Mouse (Mus musculus) kidney, embryonic 14.5 days (tissue): ENCODE results near the gene Iyd. TPM values are rescaled to one million over a fixed set of nuclear protein-coding genes. Genes with fewer than 3 reads are reported as not detected.

Experiments used
- ATAC-seq: fragments of 200-750 bp; cut with Nextera tagmentation; 2 replicates; pipeline ENCODE4 v1.8.0; 2017; ENCODE audit warnings: moderate number of reproducible peaks, mild to moderate bottlenecking, moderate TSS enrichment, moderate library complexity; ENCODE audit not compliant: low FRiP score, low TSS enrichment
- H3K27ac ChIP-seq: fragments of 300-500 bp; sonication (generic); 2 replicates; pipeline ENCODE4 v1.5.1; 2014; ENCODE audit warnings: low read depth, mild to moderate bottlenecking, low read length, moderate library complexity, mixed read lengths
- H3K27me3 ChIP-seq: fragments of 300-500 bp; sonication (generic); 2 replicates; pipeline ENCODE4 v1.6.1; 2014; ENCODE audit warnings: mild to moderate bottlenecking, low read length; ENCODE audit not compliant: control insufficient read depth, insufficient read depth
- H3K36me3 ChIP-seq: fragments of 300-500 bp; sonication (generic); 2 replicates; pipeline ENCODE4 v1.6.1; 2014; ENCODE audit warnings: low read length, mixed read lengths; ENCODE audit not compliant: control insufficient read depth, insufficient read depth
- H3K4me1 ChIP-seq: fragments of 300-500 bp; sonication (generic); 2 replicates; pipeline ENCODE4 v1.6.1; 2014; ENCODE audit warnings: low read length, mixed read lengths; ENCODE audit not compliant: control insufficient read depth, insufficient read depth
- H3K4me2 ChIP-seq: fragments of 300-500 bp; sonication (generic); replicated peaks from 2 replicates; pipeline ENCODE4 v1.6.1; 2014; ENCODE audit warnings: low read depth, mild to moderate bottlenecking, low read length
- H3K4me3 ChIP-seq: fragments of 300-500 bp; sonication (generic); 2 replicates; pipeline ENCODE4 v1.5.1; 2014; ENCODE audit warnings: mild to moderate bottlenecking, low read length
- H3K9ac ChIP-seq: fragments of 300-500 bp; sonication (generic); 2 replicates; pipeline ENCODE4 v1.6.1; 2014; ENCODE audit warnings: low read depth, mild to moderate bottlenecking, low read length, moderate library complexity
- H3K9me3 ChIP-seq: fragments of 300-500 bp; sonication (generic); 2 replicates; pipeline ENCODE4 v1.6.1; 2016; ENCODE audit warnings: low read length; ENCODE audit not compliant: control insufficient read depth
- WGBS: fragments of 180-500 bp; shearing (Covaris S2); extraction: QIAGEN DNeasy Blood & Tissue Kit; methylation state at CpG from one replicate; pipeline ENCODE4 v1.1.7; 2014; 5-methylcytosine and 5-hydroxymethylcytosine counted together
- polyA plus RNA-seq: library from polyadenylated mRNA; unstranded; fragments of >200 nt; fragmentation: Nextera tagmentation; extraction: Ambion mirVana; gene quantifications from 2 replicates; pipeline ENCODE4 v1.2.1, GENCODE M21; 2014

Gene Iyd
- polyA plus RNA-seq, 1 experiment from 2014 or later: 3.5 TPM

DNA sequence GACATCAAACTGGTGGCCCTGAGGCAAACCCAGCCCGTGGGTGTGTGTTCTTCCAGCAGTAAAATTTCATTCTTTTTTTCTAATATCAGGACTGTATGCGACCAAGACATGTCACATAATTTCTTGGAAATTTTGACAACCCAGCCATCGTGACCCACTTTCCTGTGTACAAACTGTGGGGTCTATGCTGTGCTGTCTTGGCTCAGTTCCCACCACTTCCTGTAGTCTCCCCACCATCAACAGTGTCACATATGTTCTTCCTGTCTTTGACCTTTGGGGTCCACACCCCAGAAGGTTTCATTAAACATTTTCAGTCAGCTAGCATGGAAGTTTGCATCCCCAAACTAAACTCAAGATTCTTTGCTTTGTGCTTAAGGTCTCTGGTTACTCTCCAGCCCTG, 28.6 kb upstream of the Iyd start:
- no peaks in the 10 kb centered on the region for H3K27me3 ChIP-seq
- 54% methylated on average over 3 of the region's 3 CpGs for WGBS
- no peak overlapping the region for H3K4me3 ChIP-seq
- H3K36me3 ChIP-seq: no peaks in the 10 kb centered on the region
- no peak for ATAC-seq
- no peak overlapping the region for H3K4me2 ChIP-seq
- H3K4me1 ChIP-seq: peaks cover 2% of the 10 kb centered on the region; the same call in 1 of the 2 replicates
- no peak overlapping the region for H3K27ac ChIP-seq
- no peak overlapping the region for H3K9ac ChIP-seq
- no peaks in the 10 kb centered on the region for H3K9me3 ChIP-seq

DNA sequence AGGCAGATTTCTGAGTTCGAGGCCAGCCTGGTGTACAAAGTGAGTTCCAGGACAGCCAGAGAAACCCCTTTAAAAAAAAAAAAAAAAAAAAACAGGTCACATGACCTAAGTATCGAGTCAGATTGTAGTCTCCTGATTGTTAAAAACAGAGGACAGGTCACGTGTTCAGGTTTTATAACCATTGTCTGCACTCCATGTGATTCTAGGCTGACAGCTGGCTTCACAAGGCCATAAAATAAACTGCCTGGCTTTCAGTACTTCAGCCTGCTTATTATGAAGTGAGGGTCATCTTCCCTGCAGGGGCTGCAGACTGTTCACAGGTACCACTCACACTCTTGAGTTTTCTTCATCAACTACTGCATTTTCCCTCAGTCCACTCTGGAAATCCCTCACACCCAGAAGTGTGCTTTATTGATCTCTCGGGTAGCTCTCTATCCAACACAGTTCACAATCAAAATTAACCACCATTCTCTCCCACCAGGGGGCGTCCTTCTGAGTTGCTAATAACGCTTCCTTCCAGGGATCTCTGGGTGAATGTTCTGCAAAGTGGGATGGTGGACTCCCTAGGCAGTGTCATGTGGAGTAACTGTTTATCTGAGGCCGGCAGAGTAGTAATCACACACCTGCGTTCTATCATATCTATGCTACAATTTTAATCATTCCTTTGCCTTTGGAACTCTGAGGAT, 27.3 kb upstream of the Iyd start:
- WGBS: 77% methylated on average over 8 of the region's 8 CpGs
- ATAC-seq: no peak
- Histone ChIP-seq H3K9me3 (no peaks in the 10 kb centered on the region), H3K9ac (no peak overlapping the region), H3K4me2 (no peak overlapping the region), H3K27me3 (no peaks in the 10 kb centered on the region), H3K4me1 (peaks cover 2% of the 10 kb centered on the region; the same call in 1 of the 2 replicates), H3K4me3 (no peak overlapping the region), H3K27ac (no peak overlapping the region), H3K36me3 (no peaks in the 10 kb centered on the region)

DNA sequence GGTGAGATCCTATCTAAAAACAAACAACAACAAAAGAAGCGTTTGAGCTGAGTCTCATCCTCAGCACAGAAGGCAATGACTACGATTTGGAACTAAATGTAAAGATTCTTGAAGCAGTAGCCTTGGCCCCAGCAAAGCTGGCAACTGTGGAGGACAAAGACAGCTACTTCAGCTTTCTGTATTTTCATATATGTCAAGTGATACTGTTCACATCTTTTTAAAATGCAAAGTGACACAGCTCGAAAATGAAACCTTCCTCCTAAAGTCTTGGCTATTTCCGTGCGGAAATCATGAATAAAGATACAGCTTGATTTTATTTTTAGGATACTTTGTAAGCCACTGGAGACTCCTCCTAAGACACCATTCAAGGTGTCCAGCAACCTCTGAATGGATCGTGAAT, 26.1 kb upstream of the Iyd start:
- Histone ChIP-seq H3K27ac (no peak overlapping the region), H3K36me3 (no peaks in the 10 kb centered on the region)
- 73% methylated on average over 6 of the region's 6 CpGs for WGBS

DNA sequence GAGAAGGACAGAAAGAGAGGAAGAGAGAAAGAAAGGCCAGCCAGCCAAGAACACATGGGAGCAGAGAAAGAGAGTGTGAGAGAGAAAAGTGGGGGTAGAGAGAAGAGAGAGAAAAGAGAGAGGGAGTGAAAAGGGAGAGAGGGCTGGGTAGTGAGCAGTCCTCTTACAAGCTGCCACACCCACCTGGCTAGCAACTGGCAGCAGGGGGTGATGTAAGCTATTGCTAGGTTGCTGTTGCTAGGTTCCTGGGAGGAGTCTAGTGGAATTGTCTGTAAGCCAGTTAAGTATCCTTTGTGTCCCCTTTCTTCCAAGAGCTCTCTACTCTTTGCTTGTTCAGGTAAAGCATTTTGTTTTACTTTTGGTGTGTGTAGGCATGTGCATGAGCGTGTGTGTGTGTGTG, 25.4 kb upstream of the Iyd start:
- H3K27me3 ChIP-seq: no peaks in the 10 kb centered on the region
- no peaks in the 10 kb centered on the region for H3K36me3 ChIP-seq
- H3K27ac ChIP-seq: no peak overlapping the region
- no peak overlapping the region for H3K4me2 ChIP-seq
- whole genome bisulfite sequencing: 86% methylated on average over 1 of the region's 1 CpGs
- no peak overlapping the region for H3K9ac ChIP-seq
- H3K9me3 ChIP-seq: no peaks in the 10 kb centered on the region
- H3K4me3 ChIP-seq: no peak overlapping the region
- no peak for ATAC-seq
- no peaks in the 10 kb centered on the region for H3K4me1 ChIP-seq

More for the DNA sequence above, 26.1 kb upstream of the Iyd start:
- ATAC-seq: no peak
- no peaks in the 10 kb centered on the region for H3K4me1 ChIP-seq
- H3K4me3 ChIP-seq: no peak overlapping the region
- H3K27me3 ChIP-seq: no peaks in the 10 kb centered on the region
- no peaks in the 10 kb centered on the region for H3K9me3 ChIP-seq
- H3K9ac ChIP-seq: no peak overlapping the region
- no peak overlapping the region for H3K4me2 ChIP-seq

DNA sequence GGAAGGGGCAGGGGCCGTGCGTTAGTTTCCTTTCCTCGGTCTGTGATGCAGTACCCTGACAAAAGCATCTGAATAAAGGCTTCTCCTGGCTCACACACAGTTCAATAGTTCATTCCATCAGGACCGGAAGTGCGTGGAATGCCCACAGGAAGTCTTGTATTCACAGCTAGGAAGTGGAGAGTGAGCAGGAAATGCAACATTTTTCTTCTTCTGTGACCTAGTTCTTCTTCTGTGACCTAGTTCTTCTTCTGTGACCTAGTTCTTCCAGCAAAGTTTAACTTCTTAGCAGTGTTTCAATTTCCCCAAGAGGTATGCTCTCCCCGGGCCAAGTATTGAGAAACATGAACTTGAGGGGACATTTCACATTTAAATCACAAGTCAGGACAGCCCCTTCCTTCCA, 23.6 kb upstream of the Iyd start:
- Histone ChIP-seq H3K4me2 (no peak overlapping the region), H3K9me3 (no peaks in the 10 kb centered on the region), H3K36me3 (no peaks in the 10 kb centered on the region), H3K9ac (no peak overlapping the region), H3K27me3 (no peaks in the 10 kb centered on the region), H3K27ac (no peak overlapping the region), H3K4me3 (no peak overlapping the region), H3K4me1 (no peaks in the 10 kb centered on the region)
- WGBS: 70% methylated on average over 6 of the region's 6 CpGs
- ATAC-seq: no peak

DNA sequence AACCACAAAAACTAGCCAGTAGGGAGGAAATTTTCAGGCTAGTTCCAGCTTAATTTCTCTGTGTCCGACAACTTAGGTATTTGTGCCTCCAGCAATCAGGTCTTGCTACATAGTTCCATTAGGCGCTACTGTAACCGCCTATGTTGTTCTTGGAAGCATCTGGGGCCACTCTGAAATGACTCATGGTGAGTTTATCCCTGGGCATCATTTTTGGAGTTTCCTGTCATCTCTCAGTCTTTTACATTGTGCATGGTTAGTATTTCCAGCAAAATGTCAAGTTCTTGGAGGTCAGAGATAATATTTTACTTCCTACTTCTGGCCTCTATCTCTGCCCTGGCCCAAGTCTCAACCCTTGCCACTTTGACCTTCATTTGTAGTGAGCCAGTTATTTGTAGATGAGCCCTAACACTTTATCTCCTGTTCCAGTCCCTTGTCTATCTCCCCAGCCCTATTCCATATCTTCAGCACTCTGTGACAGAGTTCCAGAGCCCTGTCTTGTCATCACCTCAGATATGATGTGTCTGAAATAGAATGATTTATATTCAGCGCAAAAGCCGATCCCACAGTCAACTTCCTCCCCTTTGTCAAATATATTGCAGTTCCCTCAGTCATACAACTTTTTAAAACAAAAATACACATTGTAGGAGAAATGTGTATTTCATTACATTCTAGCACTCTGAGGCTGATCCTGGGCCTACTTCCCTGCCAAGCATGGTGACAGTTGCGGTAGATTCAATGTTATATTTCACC, 16.8 kb upstream of the Iyd start:
- no peaks in the 10 kb centered on the region for H3K9me3 ChIP-seq
- H3K27ac ChIP-seq: no peak overlapping the region
- H3K27me3 ChIP-seq: no peaks in the 10 kb centered on the region
- no peaks in the 10 kb centered on the region for H3K36me3 ChIP-seq
- H3K4me3 ChIP-seq: no peak overlapping the region
- H3K4me1 ChIP-seq: 0 out of 2 replicates have a peak, but pooled peaks cover 3% of the 10 kb centered on the region
- no peak for ATAC-seq
- 80% methylated on average over 6 of the region's 6 CpGs for WGBS
- no peak overlapping the region for H3K4me2 ChIP-seq
- no peak overlapping the region for H3K9ac ChIP-seq

DNA sequence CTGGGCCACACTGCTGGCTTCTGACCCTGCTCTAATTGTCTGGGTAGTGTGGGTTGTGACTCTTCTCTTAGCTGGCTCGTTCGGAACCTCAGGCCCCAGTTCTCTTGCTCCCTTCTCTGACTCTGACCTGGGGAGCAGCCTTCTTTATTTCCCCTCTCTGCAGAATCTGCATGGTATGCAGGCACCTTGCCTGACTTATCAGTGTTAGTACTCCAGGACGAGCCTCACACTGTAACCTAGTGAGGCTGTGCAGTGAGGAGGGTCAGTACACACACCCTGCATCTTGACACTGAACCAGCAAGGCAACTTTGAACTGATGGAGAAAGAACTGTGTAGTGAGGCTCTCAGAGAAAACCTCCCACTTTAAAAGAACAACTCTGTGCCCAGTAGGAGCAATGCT, 15.5 kb upstream of the Iyd start:
- Histone ChIP-seq H3K4me3 (no peak overlapping the region), H3K9ac (no peak overlapping the region), H3K4me2 (no peak overlapping the region), H3K4me1 (0 out of 2 replicates have a peak, but pooled peaks cover 3% of the 10 kb centered on the region), H3K36me3 (no peaks in the 10 kb centered on the region), H3K9me3 (no peaks in the 10 kb centered on the region), H3K27ac (no peak overlapping the region), H3K27me3 (no peaks in the 10 kb centered on the region)
- 71% methylated on average over 3 of the region's 3 CpGs for WGBS
- no peak for ATAC-seq

DNA sequence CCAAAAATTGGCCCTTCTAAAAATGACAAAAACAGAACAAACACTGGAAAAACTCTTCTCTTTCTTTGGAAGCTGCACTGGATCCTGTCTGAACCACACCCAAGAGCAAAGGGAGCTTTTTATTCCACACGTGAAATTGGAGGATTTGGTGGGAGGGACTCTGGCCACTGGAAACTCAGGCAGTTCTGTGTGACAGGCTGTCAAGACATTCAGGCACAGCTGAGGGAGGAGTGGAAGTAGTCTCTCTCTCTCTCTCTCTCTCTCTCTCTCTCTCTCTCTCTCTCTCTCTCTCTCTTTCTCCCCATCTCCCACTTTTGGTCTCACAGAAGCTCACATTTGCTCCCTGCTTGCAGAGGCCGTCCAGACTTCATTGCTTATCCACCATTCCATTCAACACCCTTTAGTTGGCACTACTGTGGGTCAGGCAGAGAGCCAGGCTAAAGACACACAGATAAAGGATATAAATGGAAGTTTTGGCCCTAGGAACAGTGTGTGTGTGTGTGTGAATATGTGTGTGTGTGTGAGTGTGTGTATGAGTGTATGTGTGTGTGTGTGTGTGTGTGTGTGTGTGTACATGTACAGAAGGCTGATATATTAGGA, 14.5 kb upstream of the Iyd start:
- no peak for ATAC-seq
- WGBS: 27% methylated on average over 2 of the region's 2 CpGs

DNA sequence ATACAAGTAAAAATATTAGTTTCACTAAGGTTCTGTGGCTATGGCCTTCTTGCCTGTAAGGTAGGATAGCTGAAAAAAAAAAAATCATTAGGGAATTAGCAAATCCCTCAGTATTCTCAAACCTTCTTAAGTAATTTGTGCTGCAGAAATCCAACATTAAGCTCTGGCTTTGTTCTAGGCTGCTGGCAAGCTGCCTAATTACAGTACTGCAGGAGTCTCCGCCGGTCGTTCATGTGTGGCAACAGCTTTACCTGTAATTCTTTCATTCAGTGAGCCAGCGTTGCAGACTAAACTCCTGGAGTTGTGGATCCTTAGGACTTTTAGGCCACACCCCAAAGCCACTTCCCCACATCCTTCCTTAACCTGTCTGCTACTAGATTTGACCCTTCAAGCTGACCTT, 10.2 kb upstream of the Iyd start:
- 67% methylated on average over 4 of the region's 4 CpGs for WGBS
- no peak overlapping the region for H3K4me3 ChIP-seq
- H3K4me2 ChIP-seq: no peak overlapping the region
- H3K9me3 ChIP-seq: no peaks in the 10 kb centered on the region
- H3K36me3 ChIP-seq: no peaks in the 10 kb centered on the region
- H3K9ac ChIP-seq: no peak overlapping the region
- H3K27me3 ChIP-seq: no peaks in the 10 kb centered on the region
- no peak overlapping the region for H3K27ac ChIP-seq
- H3K4me1 ChIP-seq: 0 out of 2 replicates have a peak, but pooled peaks cover 3% of the 10 kb centered on the region
- no peak for ATAC-seq

More for the DNA sequence above, 14.5 kb upstream of the Iyd start:
- Histone ChIP-seq H3K9me3 (no peaks in the 10 kb centered on the region), H3K27ac (no peak overlapping the region), H3K4me1 (0 out of 2 replicates have a peak, but pooled peaks cover 3% of the 10 kb centered on the region), H3K27me3 (no peaks in the 10 kb centered on the region), H3K4me2 (no peak overlapping the region), H3K36me3 (no peaks in the 10 kb centered on the region), H3K4me3 (no peak overlapping the region), H3K9ac (no peak overlapping the region)
